Mouse (Mus musculus): Measurements from ENCODE around the gene Eif3a.
A peak's percentile ranks its signal among the peaks of the same experiment; 100 is the strongest.

Gene Eif3a

GRCm38 (mm10) chr19:60790551-60791161, at the start of gene Eif3a:
Gene Eif3a, minus strand, starts transcription at chr19:60790658.
- peak; percentile 94 to 95 for DNase-seq (ENCODE audit: low spot score in 2 of 2)

DNA sequence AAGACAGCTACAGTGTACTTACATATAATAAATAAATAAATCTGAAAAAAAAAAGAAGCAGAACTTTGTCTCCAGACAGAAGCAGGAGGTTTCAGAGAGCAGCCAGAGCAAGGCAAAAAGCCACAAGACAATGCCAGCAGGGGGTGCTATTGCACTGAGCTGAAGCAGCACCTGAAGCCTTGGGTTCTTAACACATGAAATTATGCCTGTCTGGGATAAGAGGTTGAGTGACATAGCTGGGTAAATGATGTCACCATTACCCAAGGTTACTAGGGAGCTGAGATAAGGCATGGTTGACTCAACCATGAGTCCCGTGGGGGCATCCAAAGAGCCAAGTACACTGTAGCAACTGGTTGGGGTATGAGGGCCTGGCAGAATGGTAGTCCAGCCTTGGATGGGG, 47.3 kb upstream of the Eif3a start:
- peak; percentile 26 to 62 for DNase-seq (ENCODE audit: low spot score in 2 of 2)

- DNase-seq (ENCODE audit: low spot score in 2 of 2), result no peak
These were observed 28.2 kb upstream of the Eif3a start for GRCm38 (mm10) chr19:60818677-60819076.

GRCm38 (mm10) chr19:60813133-60813532, 22.7 kb upstream of the Eif3a start:
- no peak for DNase-seq (ENCODE audit: low spot score in 2 of 2)

- peak in 1 of 2 experiments; percentile 22 for DNase-seq (ENCODE audit: low spot score in 2 of 2)
These were observed 21.6 kb upstream of the Eif3a start for GRCm38 (mm10) chr19:60812036-60812389.

DNA sequence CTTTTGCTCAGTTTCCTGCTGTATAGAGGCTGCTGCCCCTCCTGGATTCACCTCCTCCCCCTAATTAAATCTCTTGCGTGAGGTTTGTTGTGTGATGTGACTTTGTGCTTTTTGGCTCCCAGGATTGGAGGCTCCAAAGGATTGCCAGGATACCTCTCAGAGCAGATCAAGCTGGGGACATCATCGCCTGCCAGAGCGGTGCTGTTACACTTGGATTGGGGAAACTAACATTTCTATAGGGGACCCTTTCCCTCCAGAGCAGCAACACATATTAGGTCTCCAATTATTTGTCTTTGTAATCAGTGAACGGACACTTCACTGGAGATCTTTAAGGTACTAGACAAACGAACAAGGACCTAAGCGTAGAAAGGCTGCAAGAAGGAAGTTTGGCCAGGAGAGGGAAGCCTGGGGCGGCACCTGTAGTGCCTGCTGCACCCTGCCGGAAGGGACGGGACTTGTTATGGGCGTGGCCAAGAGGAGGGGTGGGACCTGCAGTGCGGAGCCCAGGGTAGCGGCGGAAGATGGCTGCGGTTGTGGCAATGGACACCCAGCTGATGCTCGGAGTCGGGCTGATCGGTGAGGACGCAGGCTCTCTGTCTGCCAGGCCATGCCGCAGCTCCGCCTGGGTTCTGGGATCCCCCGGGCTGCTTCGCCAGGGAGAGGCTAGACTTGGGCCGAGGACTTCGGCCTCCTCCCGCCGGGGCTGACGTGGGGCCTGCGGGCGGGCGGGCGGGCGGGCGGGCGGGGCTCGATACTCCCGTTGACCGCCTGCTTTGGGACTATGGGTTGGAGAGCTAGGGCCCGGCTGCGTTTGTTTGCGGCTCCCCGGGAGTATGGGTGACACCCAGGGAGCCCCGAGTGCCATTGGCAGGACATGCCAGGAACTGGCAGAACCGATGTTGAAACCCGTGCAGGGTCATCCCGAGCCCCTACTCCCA, 20.9 kb upstream of the Eif3a start, which contains the start of gene Fam45a:
Gene Fam45a (plus strand): TSS at position 488 of the 938 bp plus-strand sequence.
- peak; percentile 90 to 91 for DNase-seq (ENCODE audit: low spot score in 2 of 2)

DNA sequence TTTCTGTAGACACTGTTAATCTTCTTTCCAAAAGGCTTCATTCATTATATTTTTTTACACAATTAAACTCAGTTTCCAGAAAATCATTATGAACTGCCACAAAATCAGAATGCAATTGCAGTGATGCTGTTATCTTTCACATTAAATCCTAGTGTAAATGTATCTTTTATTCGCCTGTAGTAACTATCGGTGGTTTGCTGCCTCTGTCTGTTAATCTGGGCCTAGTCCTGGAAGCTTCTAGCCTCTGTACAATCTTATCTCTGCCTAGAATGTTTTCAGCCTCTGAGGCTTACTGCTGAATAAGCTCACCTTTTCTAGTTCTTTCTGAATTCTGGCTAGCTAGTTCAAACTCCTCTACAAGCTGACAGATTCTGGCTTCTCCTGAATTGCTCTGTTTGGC, 19.5 kb upstream of the Eif3a start:
- DNase-seq (ENCODE audit: low spot score in 2 of 2), result no peak

DNA sequence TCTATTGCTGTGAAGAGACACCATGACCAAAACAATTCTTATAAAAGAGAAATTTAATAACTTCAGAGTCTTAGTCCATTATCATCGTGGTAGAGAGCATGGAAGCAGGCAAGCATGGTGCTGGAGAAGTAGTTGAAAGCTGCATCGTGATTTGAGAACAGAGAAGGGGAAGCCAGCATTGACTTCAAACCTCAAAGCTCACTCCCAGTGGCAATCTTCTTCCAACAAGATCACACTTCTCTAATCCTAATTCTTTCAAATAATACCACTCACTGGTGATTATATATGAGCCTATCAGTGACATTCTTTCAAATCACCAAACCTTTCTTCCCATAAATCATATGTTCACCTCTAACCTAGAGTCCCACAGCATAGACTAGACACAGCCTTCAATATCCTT, 14.4 kb upstream of the Eif3a start:
- no peak for DNase-seq (ENCODE audit: low spot score in 2 of 2)

DNA sequence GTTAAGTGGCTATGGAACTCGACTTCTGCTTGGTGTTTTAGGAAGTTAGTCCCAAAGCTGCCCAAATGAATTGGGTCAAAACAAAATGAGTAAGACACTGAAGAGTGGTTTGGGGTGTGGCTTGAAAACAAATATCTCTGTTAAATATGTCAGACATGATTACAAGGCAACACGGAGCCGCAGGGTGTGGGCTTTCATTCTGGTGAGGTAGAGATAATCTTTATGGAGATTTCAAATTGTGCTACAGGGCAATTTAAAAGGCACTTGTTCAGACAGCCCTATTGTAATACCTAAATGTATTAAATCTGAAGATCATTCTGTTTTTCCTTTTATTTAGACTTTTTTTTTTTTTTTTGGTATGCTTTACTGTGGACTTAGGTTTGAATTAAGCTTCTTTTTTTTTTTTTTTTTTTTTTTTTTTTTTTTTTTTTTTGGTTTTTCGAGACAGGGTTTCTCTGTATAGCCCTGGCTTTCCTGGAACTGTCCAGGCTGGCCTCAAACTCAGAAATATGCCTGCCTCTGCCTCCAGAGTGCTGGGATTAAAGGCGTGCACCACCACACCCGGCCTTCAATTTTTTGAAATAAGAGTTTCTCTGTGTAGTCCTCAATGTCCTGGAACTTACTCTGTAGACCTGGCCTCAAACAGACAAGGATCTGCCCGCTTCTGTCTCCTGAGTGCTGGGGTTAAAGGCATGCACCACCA, 9.6 kb upstream of the Eif3a start:
- no peak for DNase-seq (ENCODE audit: low spot score in 2 of 2)

- no peak for DNase-seq (ENCODE audit: low spot score in 2 of 2)
These were observed 7.0 kb upstream of the Eif3a start for GRCm38 (mm10) chr19:60797415-60797814.

DNA sequence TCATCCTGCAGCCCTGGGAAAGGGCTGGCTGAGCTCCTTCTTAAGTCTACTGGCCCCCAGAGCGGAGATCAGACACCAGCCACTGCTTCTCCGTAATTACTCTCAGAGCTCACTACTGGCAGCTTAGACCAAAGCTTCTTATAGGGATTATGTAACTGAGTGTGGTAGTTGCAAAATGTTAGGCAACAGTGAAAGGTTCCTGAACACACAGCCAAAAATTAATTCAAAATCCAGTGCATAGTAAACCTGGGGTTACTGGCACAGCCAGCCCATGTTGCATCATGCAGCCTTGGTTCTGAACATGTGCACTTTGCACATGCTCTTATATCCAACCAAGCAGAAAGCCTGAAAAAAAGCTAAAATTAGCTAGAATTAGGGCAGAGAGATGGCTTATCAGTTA, 4.8 kb upstream of the Eif3a start:
- no peak for DNase-seq (ENCODE audit: low spot score in 2 of 2)

- no peak for DNase-seq (ENCODE audit: low spot score in 2 of 2)
These were observed 2.8 kb upstream of the Eif3a start for GRCm38 (mm10) chr19:60793170-60793707.

GRCm38 (mm10) chr19:60791164-60791563, 706 bp upstream of the Eif3a start:
- DNase-seq (ENCODE audit: low spot score in 2 of 2), result no peak

DNA sequence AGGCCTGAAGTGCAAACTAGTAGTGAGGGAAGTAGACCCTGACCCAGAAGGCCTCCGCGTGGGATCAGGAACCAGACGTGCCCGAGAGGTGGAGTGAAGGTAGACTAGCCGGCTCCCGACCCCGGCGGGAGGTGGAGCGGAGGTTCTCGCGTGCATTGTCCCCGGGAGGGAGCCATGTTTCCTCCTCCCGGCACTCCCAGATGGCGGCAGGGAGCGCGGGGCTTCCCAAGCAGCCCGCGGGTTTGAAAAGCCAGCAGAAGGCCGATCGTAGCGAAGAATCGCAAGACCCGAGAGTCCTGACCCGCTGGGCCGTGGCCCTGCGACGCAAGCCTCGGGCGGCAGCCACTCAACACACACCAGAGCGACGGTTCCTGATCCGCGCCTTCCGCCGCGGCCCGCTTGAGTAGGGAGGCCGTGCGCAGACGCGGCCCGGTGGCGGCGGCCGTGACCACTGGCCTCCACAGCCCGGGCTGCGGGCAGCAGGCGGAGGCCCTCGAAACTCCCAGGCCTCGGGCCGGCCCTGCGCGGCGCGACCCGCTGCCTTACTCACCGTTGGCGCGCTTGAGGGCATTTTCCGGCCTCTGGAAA, 445 bp downstream of the Eif3a start:
- peak; percentile 36 to 37 for DNase-seq (ENCODE audit: low spot score in 2 of 2)

DNA sequence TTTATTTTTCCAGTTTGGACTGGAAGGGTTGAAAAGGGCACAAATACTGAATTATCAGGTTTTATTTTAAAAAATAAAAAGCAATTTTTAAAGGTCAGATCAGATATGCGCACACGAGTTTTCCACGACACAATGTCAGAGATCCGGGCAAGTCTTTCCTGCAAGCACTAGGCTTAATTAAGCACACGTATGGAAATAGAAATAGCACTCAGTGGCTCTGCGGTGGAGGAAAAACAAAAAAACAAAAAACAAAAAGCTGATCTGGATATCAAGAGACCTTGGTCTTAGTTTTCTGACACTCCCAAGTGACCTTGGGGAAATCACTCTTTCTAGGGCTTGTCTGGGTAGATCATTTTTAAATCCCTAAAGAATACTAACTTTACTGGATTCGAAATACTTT, 1.0 kb downstream of the Eif3a start:
- no peak for DNase-seq (ENCODE audit: low spot score in 2 of 2)

- DNase-seq (ENCODE audit: low spot score in 2 of 2), result no peak
These were observed 2.1 kb downstream of the Eif3a start for GRCm38 (mm10) chr19:60788214-60788960.

DNA sequence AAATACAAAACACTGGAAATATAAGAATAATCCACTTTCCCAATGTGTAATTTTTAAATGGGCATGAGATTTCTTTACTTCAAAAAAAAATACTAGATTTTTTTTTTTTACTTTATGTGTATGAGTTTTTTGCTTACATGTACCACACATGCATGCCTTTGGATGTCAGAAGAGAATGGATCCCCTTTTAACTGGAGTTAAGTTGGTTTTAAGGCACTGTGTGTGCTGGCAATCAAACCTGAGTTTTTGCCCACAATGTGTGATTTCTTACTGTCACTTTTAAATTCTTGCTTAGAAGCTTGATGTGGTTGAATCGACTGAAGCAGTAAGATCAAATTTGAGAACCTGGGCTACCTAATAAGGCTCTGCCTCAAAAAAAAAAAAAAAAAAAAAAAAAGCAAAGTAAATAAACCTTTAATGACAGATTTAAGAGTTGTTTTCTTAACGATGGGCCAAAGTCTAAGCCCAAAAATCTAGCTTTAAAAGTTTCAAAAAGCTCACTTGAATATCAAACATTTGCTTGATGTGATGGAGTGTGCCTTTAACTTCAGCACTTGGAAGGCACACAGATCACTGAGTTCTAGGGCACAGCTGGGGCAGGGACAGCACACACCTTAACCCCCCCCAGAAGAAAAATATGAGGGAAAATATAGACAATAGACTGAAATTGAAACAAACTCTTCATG, 2.9 kb downstream of the Eif3a start:
- no peak for DNase-seq (ENCODE audit: low spot score in 2 of 2)

DNA sequence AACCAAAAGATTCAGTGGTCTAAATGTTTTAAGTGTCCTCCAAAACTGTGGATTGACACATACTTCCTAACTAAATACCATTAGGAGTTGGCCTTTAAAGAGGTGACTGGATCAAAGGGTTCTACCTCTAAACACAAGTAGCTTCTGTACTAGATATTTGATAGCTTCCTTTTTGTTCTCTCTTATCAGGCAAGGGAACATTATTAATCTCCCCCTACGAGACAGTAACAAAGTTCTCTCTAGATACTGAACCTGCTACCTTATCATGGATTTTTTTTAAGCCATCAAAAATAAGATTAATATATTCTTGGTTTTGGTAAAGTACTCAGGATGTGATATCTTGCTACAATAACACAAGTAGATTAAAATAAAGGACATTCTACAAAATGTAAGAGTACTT, 5.7 kb downstream of the Eif3a start:
- DNase-seq (ENCODE audit: low spot score in 2 of 2), result no peak

DNA sequence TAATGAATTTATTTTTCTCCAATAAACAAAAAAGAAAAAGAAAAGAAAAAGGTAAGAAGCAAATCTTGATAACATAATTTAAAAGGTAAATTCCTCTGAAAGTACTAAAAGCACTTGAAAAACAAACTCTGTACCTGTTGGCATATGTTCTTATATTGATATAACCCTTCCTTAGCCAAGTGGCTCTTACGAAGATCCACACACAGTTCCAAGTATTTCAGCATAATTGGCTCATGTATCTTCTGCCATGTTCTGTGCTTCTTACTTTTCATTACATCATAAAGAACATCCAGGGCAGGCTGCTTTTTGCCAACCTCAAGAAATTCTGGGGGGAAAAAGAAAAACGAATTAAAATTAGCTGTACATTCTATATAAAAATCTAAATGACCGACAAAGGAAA, 8.4 kb downstream of the Eif3a start:
- no peak for DNase-seq (ENCODE audit: low spot score in 2 of 2)

DNA sequence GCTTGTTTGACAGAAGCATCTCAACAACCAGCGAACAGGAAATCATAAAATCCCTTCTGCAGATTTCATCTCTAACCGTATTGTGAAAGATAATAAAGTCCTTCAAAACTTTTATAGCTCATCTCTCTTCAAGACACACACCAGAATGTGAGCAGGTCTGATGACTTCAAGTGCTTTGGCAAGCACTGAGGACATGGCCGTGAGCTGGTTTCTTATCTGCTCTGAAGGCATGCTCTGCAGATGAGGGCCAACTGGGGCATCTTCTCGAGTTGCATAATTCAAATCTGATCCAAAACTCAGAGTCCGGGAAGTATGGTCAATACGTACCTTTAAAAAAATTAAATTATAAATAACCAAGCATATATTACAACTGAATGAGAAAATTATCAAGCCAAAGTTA, 17.1 kb downstream of the Eif3a start:
- DNase-seq (ENCODE audit: low spot score in 2 of 2), result no peak

All from frontal cortex, postnatal 36 days (tissue).